Mouse (Mus musculus) liver, embryonic 11.5 days (tissue): ENCODE data around the gene Mpz. TPM values are rescaled to one million over a fixed set of nuclear protein-coding genes. Genes with fewer than 3 reads are reported as not detected.
A peak's percentile ranks its signal among the peaks of the same experiment; 100 is the strongest.

Experiments used
- ATAC-seq: fragments of 200-750 bp; cut with Nextera tagmentation; replicated peaks from 2 replicates; pipeline ENCODE4 v1.8.0; 2017; ENCODE audit warnings: moderate number of reproducible peaks, mild to moderate bottlenecking, moderate TSS enrichment, moderate library complexity; ENCODE audit not compliant: low FRiP score
- DNase-seq: peaks from one replicate; pipeline ENCODE4 v3.0.0-alpha.2; 2017; ENCODE audit warnings: low spot score
- H3K27ac ChIP-seq: fragments of 300-500 bp; sonication (generic); 2 replicates; pipeline ENCODE4 v1.5.1; 2014; ENCODE audit warnings: mild to moderate bottlenecking, low read depth, low read length, control low read depth
- H3K27me3 ChIP-seq: fragments of 300-500 bp; sonication (generic); replicated peaks from 2 replicates; pipeline ENCODE4 v1.6.1; 2014; ENCODE audit warnings: low read length, mixed read lengths; ENCODE audit not compliant: control insufficient read depth, insufficient read depth
- H3K36me3 ChIP-seq: fragments of 300-500 bp; sonication (generic); 2 replicates; pipeline ENCODE4 v1.6.1; 2014; ENCODE audit warnings: mild to moderate bottlenecking, low read length, moderate library complexity, mixed read lengths; ENCODE audit not compliant: control insufficient read depth, insufficient read depth
- H3K4me1 ChIP-seq: fragments of 300-500 bp; sonication (generic); replicated peaks from 2 replicates; pipeline ENCODE4 v1.6.1; 2014; ENCODE audit warnings: low read length, mixed read lengths; ENCODE audit not compliant: control insufficient read depth, insufficient read depth
- H3K4me2 ChIP-seq: fragments of 300-500 bp; sonication (generic); 2 replicates; pipeline ENCODE4 v1.6.1; 2014; ENCODE audit warnings: mild to moderate bottlenecking, control low read depth, moderate library complexity
- H3K4me3 ChIP-seq: fragments of 300-500 bp; sonication (generic); 2 replicates; pipeline ENCODE4 v1.5.1; 2014; ENCODE audit warnings: low read depth, low read length, control low read depth
- H3K9ac ChIP-seq: fragments of 300-500 bp; sonication (generic); 2 replicates; pipeline ENCODE4 v1.6.1; 2014; ENCODE audit warnings: low read depth, low read length, control low read depth
- H3K9me3 ChIP-seq: fragments of 300-500 bp; sonication (generic); 2 replicates; pipeline ENCODE4 v1.6.1; 2016; ENCODE audit warnings: low read length, inconsistent platforms, mixed read lengths; ENCODE audit not compliant: control insufficient read depth
- WGBS: fragments of 180-500 bp; shearing (Covaris S2); extraction: QIAGEN DNeasy Blood & Tissue Kit; methylation state at CpG from one replicate; pipeline ENCODE4 v1.1.7; 2014; 5-methylcytosine and 5-hydroxymethylcytosine counted together
- polyA plus RNA-seq: library from polyadenylated mRNA; unstranded; fragments of >200 nt; fragmentation: Nextera tagmentation; extraction: Ambion mirVana; gene quantifications from 2 replicates; pipeline ENCODE4 v1.2.1, GENCODE M21; 2014

Gene Mpz
- polyA plus RNA-seq, 1 experiment from 2014 or later = not detected

DNA sequence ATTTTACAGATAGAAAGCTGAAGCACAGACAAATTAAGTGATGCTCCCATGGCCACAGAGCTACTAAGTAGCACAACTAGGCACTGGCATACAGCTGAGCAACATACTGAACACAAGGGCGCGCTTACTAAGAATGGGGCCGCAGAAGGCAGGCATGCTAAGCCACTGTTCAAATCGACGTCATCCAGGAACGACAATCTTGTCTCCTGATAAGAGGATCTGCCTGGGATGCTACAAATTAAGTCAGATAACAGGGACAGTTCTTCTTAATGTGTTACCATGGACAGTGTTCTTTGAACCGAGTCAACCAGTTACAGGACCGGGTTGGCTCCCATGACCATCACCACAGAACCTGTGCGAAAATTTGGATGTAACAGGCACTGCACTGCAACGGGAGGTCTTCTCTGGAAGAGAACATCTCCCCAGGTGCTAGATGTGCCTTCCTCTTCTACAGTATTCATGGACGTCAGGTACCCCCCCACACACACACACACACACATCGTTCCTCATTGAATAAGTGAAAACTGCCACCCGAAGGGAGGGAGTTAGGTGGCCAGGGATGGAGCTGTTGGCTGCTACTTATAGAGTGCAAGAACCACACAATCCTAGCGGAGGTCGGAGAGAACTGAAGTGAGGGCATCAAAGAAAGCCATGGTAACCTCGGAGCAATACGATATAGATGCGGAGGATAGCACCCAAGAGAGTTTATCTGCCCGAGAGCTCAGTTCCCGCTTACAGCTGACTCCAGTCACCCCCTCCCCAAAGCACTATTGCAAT lies 44.7 kb downstream of the Mpz start:
- Histone ChIP-seq H3K4me2 (peak overlapping the region; percentile 75), H3K27me3 (peaks cover 50% of the 10 kb centered on the region), H3K9ac (no peak overlapping the region), H3K36me3 (no peaks in the 10 kb centered on the region), H3K4me3 (peak overlapping the region; percentile 43), H3K4me1 (peaks cover 6% of the 10 kb centered on the region), H3K9me3 (no peaks in the 10 kb centered on the region), H3K27ac (no peak overlapping the region)
- ATAC-seq (no peak), DNase-seq (no peak)
- 7% methylated on average over 20 of the region's 20 CpGs for WGBS

GRCm38 (mm10) chr1:171195887-171196397 lies 45.4 kb downstream of the Mpz start, which contains the start of gene Pcp4l1:
Gene Pcp4l1 (minus strand): TSS chr1:171196268.
- peaks cover 6% of the 10 kb centered on the region for H3K4me1 ChIP-seq
- 1% methylated on average over 33 of the region's 33 CpGs for WGBS
- peak within 1 kb of the TSS; percentile 75 for H3K4me2 ChIP-seq
- H3K4me3 ChIP-seq = peak within 1 kb of the TSS; percentile 43
- H3K27ac ChIP-seq = no peak within 1 kb of the TSS
- no peaks in the 10 kb centered on the region for H3K9me3 ChIP-seq
- peaks cover 50% of the 10 kb centered on the region for H3K27me3 ChIP-seq
- H3K36me3 ChIP-seq = no peaks in the 10 kb centered on the region
- peak; percentile 67 for ATAC-seq
- DNase-seq = peak; percentile 48
- H3K9ac ChIP-seq = no peak within 1 kb of the TSS

DNA sequence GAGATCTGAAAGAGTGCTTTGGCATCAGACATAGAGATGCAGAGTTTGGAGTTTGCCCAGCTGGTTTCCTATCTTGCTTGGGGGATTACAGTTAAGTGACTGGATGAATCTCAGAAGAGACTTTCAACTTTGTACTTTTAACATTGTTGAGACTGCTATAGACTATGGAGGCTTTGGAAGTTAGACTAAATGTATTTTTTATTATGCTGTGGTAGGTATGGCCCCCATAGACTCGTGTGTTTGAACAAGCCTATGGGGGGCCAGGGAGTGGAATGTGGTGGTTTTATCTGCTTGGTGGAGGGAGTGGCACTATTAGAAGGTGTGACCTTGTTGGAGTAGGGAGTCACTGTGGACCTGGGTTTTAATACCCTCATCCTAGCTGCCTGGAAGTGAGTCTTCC lies 49.0 kb downstream of the Mpz start:
- Histone ChIP-seq H3K4me2 (no peak overlapping the region), H3K36me3 (no peaks in the 10 kb centered on the region), H3K27ac (no peak overlapping the region), H3K4me3 (no peak overlapping the region), H3K9ac (no peak overlapping the region), H3K9me3 (no peaks in the 10 kb centered on the region), H3K4me1 (no peaks in the 10 kb centered on the region), H3K27me3 (peaks cover 24% of the 10 kb centered on the region)
- DNase-seq (no peak), ATAC-seq (no peak)
- WGBS = 40% methylated on average over 1 of the region's 1 CpGs

- Histone ChIP-seq H3K27ac (no peak overlapping the region), H3K4me1 (no peaks in the 10 kb centered on the region), H3K4me2 (no peak overlapping the region), H3K4me3 (no peak overlapping the region), H3K9me3 (no peaks in the 10 kb centered on the region), H3K9ac (no peak overlapping the region), H3K36me3 (no peaks in the 10 kb centered on the region), H3K27me3 (peaks cover 11% of the 10 kb centered on the region)
- ATAC-seq (no peak), DNase-seq (no peak)
- WGBS = 89% methylated on average over 1 of the region's 1 CpGs
These were observed 50.3 kb downstream of the Mpz start for GRCm38 (mm10) chr1:171200769-171201168.

DNA sequence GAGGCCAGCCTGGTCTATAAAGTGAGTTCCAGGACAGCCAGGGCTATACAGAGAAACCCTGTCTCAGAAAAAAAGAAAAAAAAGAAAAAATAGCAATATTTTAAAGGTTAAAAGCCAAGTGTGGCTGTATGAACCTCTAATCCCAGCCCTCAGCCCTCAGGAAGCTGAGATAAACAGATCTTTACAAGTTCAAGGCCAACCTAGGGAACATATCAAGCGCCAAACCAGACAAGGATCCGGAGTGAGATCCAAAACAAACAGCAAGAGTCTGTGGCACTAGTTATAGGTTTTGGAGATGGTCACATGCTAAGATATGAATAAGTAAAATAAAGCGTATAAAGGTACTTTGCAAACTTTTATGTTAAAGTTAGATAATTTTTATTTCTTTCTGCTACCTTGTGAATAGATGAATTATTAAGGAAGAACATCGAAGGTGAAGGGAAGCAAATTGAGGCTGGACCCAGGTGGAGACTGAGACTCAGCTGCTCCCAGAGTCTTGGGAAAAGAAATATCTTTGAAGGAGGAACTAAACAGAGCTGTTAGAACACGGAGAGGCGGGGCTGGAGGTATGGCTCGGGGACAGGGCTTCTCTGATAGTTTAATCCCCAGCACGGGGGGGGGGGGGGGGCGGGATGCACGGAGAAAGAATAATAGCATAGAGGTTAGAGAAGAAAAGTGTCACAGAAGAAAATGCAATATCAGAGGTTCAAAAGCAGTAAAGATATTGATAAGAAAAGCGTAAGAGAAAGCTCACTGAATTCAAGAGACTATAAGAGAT lies 53.1 kb downstream of the Mpz start:
- no peaks in the 10 kb centered on the region for H3K36me3 ChIP-seq
- DNase-seq = no peak
- no peak overlapping the region for H3K9ac ChIP-seq
- no peaks in the 10 kb centered on the region for H3K9me3 ChIP-seq
- 0 out of 2 replicates have a peak overlapping the region, but pooled peaks have one; percentile 0 for H3K27ac ChIP-seq
- whole genome bisulfite sequencing = 48% methylated on average over 11 of the region's 11 CpGs
- H3K27me3 ChIP-seq = no peaks in the 10 kb centered on the region; the same call in 1 of the 2 replicates
- no peak overlapping the region for H3K4me3 ChIP-seq
- no peak for ATAC-seq
- no peaks in the 10 kb centered on the region for H3K4me1 ChIP-seq
- no peak overlapping the region for H3K4me2 ChIP-seq

DNA sequence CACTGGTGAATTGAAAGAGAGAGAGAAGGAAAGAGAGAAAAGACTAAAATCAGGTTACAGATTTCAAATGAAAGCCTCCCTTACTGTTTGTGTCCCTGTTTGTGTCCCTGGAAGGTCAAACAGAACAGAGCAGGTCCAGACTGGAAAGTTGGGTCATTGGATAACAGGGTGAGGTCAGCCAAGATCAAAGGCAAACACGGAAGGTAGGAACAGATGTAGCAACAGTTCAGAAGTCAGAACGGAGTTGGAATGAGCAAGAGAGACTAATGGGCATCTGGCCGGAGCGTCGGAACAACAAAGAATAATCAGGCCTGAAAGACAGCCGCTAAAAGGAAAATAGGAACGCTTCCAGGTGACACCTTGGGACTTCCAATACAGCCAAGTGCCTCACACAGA lies 53.7 kb downstream of the Mpz start:
- 57% methylated on average over 7 of the region's 7 CpGs for WGBS
- Histone ChIP-seq H3K36me3 (no peaks in the 10 kb centered on the region), H3K27ac (no peak overlapping the region), H3K4me1 (0 out of 2 replicates have a peak, but pooled peaks cover 1% of the 10 kb centered on the region), H3K9ac (no peak overlapping the region), H3K4me3 (no peak overlapping the region), H3K4me2 (no peak overlapping the region), H3K27me3 (no peaks in the 10 kb centered on the region; the same call in 1 of the 2 replicates), H3K9me3 (no peaks in the 10 kb centered on the region)
- no peak; the same call in 1 of the 2 replicates for ATAC-seq
- DNase-seq = no peak

DNA sequence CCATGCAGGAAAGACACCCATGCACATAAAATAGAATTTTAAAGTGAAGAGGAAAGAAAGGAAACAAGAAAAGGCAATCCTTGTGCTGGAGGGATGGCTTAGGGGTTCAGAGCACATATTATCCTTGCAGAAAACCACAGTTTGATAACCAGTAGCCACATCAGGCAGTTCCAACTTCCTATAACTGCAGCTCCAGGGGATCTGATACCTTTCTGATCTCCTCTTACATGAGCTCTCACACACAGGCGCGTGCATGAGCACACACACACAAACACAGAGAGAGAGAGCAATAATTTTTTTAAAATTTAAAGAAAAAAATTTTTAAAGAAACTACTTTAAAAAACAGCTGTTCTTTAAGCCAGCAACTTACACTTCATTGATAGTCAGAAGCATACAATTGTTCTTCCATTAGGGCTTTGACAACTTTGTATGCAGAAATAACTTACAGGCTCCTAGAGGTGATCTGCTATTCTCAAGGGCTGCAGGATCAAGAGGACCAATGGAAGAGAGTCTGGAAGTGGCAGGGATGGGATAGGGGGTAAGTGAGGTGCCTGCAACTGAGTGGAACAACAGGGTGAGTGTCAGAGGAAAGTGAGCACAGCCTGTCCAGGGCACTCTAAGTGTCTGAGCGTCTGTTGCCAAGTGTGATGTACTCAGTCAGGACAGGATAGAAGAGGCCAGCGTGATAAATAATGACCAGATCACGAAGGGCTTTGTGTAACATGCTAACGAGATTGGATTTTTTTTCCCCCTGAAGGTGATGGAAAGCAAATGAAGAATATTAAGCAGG lies 55.4 kb downstream of the Mpz start:
- H3K9me3 ChIP-seq = no peaks in the 10 kb centered on the region
- H3K4me1 ChIP-seq = peaks cover 7% of the 10 kb centered on the region; the same call in 1 of the 2 replicates
- ATAC-seq (no peak), DNase-seq (no peak)
- 58% methylated on average over 6 of the region's 6 CpGs for WGBS
- H3K27ac ChIP-seq = no peak overlapping the region
- H3K9ac ChIP-seq = no peak overlapping the region
- H3K27me3 ChIP-seq = no peaks in the 10 kb centered on the region; the same call in none of the 2 replicates
- H3K4me3 ChIP-seq = no peak overlapping the region
- no peak overlapping the region for H3K4me2 ChIP-seq
- no peaks in the 10 kb centered on the region for H3K36me3 ChIP-seq

DNA sequence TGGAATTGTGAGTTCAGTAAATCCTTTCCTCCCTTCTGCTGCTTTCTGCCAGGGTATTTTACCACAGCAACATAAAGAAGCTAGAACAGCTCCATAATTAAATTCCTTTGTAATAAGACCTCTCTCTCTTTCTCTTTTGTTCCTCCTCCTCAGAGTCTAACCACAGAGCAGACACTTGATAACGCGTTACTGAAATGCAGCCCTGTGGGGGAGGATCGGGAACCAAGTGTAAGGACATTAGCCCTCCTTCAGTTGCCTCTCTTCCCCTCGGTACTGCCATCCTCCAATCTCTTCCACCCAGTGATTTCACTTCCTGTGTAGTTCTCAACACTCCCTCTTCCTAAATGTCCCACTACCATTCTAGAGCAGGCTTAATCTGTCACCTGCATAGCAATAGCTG lies 58.9 kb downstream of the Mpz start:
- Histone ChIP-seq H3K36me3 (no peaks in the 10 kb centered on the region), H3K27ac (no peak overlapping the region), H3K4me1 (peaks cover 7% of the 10 kb centered on the region; the same call in 1 of the 2 replicates), H3K27me3 (peaks cover 2% of the 10 kb centered on the region), H3K9me3 (no peaks in the 10 kb centered on the region), H3K4me2 (no peak overlapping the region), H3K9ac (no peak overlapping the region), H3K4me3 (no peak overlapping the region)
- WGBS = 21% methylated on average over 4 of the region's 4 CpGs
- no peak for ATAC-seq
- no peak for DNase-seq
